Mouse (Mus musculus) gonadal fat pad, adult 2 months (tissue): ENCODE data around the gene Ric3. TPM values are rescaled to one million over a fixed set of nuclear protein-coding genes. Genes with fewer than 3 reads are reported as not detected.

Experiments used
- DNase-seq: peaks from one replicate; pipeline ENCODE4 v3.0.0-alpha.2; 2012; ENCODE audit warnings: low read depth
- polyA plus RNA-seq: library from polyadenylated mRNA; depleted of rRNA; stranded (reverse); fragments of >200 nt; gene quantifications from 2 replicates; pipeline ENCODE4 v1.2.3, GENCODE M21; 2012

Ric3 gene
- polyA plus RNA-seq, 1 experiment: 2.1 TPM

- DNase-seq: peak; percentile 79
Measured at GRCm38 (mm10) chr7:109045876-109046275, 37.3 kb downstream of the Ric3 start.

GRCm38 (mm10) chr7:109039445-109039844 lies 43.7 kb downstream of the Ric3 start:
- DNase-seq: no peak

DNA sequence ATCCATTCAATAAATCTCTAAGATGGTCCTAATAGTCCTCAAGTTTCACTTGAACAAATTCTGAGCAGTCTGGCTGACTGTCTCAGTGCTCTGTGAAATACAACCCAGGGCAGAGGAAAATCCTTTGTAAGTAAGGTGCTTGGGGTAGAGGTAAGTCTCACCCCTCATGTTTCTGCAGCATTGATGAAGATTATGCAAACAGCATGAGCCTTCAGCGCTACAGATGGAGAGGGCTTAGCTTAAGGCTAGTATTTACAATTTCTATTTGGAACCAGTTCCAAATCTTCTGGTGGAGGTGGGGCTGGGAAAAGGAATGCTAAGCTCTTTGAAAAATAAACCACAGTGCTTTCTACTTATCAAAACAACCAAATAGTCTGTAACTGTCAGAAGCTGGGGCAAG lies 44.1 kb downstream of the Ric3 start:
- no peak for DNase-seq

GRCm38 (mm10) chr7:109038121-109038735 lies 44.9 kb downstream of the Ric3 start:
- DNase-seq: no peak

- DNase-seq: no peak
Measured at GRCm38 (mm10) chr7:109032054-109032453, 51.1 kb downstream of the Ric3 start.

GRCm38 (mm10) chr7:109031331-109031730 lies 51.8 kb downstream of the Ric3 start:
- DNase-seq: no peak

- DNase-seq: no peak
Measured at GRCm38 (mm10) chr7:109029961-109030465, 53.1 kb downstream of the Ric3 start.

DNA sequence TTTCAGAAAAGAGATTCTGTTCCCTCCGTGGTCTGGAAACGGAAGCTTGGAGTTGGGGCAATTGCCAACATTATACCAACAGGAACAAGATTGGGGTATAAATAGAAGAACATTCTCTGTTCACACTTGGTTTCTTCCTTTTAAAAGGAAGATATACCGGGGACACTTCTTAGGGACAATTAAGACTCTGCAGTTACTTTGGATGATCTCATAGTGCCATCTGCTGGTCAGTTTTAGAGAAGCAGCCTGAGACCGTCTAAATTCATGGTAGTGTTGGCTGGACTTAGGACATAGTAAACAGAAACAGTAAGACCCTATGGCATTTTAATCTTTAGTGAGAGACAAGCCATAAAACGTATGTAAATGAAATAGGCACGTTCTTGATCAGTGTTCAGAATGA lies 54.9 kb downstream of the Ric3 start:
- DNase-seq: no peak

DNA sequence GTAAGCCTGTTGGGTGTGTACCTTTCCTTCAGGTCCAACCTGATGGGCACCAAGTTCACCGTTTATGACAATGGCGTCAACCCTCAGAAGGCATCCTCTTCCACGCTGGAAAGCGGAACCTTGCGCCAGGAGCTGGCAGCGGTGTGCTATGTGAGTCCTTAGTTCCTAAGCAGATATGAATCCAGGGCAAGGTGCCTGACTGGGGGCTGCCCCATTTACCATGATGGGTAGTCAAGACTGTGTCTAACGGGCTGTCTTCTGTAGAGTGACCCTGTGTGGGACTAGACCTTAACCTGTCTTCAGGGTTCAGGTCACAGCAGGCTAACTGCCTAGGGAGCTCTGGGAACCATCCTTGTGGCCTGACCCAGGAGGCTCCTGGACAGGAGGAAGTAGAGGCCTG lies 55.4 kb downstream of the Ric3 start:
- DNase-seq: no peak

DNA sequence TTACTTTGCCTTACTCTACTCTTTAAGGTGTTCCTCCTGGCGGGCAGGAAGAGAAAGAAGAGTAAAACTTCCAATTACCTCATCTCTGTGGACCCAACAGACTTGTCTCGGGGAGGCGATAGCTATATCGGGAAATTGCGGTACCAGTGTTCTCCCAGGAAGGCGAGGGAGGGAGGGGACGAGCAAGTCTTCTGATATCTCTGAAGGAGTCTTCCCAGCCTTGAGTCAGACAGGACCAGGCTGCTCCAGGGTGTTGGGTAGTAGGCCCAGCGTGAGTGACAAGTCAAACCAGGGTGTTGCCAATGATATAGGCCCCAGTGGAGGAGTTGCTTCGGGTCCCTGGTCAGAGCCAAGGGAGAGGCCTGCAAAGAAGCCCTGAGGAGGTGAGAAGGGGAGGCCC lies 56.2 kb downstream of the Ric3 start:
- DNase-seq: no peak

DNA sequence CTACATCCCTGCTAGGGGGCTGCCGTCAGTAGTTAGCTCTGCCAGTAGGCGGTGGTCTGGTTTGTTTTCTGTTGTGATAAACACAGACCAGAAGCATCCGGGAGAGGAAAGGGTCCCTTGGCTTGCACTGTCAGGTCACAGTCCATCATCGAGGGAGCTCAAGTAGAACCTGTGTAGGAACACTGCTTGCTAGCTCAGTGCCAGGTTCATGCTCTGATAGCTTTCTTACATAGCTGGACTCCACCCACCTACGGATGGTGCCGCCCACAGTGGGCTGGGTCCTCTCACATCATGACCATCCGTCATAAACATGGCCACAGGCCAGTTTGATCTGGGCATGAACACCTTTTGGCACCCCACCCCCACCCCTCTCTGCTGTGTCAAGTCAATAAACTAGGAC lies 57.4 kb downstream of the Ric3 start:
- no peak for DNase-seq

- no peak for DNase-seq
Measured at GRCm38 (mm10) chr7:109021428-109021827, 61.7 kb downstream of the Ric3 start.

GRCm38 (mm10) chr7:109019243-109019642 lies 63.9 kb downstream of the Ric3 start:
- no peak for DNase-seq

GRCm38 (mm10) chr7:109016378-109016923 lies 66.7 kb downstream of the Ric3 start:
- DNase-seq: no peak

- no peak for DNase-seq
Measured at GRCm38 (mm10) chr7:109014851-109015250, 68.3 kb downstream of the Ric3 start.

DNA sequence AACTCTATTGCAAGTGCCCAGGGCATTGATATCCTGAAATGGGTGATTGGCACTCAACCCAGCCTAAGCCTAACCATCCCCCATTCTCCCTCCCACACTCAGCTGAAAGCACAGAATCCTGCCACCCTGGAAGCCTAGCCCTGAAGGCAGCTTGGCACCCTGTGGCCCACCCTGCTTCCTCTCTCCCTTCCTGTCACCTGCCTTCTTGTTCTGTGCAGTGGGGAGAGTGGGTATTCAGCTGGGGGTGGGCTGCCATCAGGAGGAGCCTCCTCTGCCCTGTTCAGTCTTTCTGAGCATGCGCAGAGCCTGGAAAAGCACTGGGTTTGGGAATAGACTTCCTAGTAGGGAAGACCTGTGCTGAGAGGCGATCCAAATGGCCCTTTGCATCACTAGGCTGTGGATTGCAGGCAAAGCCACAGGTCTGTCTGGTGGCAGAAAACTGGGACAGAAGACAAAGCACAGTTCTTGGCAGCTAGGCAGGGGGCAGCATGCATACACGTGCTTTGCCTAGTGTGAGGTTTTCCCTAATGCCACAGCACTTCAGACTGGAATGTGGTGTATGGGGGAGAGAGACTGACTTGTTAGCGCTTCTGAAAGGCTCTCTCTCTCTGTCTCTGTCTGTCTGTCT lies 70.0 kb downstream of the Ric3 start:
- no peak for DNase-seq

DNA sequence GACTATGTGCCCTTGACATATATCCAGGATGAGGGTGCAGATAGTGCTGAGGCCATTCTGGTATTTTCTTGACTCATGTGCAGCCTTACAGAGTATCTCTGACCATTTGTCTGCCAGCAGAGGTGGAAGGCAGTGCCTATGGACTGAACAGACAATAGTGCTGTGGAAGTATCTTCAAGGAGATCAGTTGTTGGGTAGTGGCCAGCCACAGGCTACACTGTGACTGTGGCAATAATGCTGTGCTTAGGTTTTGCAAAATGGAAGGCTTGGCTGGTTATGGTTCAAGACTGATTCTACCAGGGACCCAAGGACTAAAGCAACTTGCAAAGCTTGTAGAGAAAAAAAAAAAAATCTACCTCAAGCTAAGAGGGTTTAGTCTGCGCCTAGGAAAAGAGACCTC lies 70.6 kb downstream of the Ric3 start:
- DNase-seq: no peak

GRCm38 (mm10) chr7:109011596-109012180 lies 71.4 kb downstream of the Ric3 start:
- DNase-seq: no peak

DNA sequence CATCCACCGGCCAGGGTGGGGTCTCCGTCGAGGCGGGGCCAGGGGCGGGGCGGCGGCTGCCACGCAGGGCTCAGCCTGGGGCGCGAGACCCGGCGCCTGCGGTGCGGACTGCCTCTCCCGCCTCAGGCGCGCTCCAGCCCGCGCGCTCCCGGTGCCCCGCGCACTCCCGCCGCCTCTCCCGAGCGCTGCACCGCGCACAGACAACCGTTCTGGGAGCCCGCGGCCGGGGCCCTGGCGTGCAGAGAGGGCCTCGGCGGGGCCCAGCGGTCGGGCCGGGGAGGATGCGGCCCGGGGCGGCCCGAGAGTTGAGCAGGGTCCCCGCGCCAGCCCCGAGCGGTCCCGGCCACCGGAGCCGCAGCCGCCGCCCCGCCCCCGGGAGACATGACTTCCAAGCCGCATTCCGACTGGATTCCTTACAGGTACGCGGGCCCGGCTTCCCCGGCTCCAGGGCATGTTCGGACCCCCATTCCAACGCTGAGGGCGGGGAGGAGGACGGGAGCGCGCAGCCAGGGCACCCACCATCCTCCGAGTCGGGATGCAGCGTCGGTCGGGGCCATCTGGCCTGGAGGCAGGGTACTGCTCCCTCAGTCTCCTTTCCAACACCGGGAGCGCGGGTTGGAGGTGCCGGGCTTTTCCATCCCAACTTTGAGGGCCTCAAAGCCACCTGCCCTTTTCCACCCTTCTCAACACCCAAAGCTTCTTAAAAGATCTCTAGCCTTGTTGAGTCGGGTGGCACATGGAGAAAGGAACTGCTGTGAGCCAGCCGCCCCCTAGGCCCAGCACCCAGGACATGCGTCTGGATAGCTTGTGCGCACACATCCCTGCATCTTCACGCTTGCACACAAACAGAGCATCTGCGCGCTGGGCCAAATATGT lies 72.2 kb downstream of the Ric3 start:
- no peak for DNase-seq

DNA sequence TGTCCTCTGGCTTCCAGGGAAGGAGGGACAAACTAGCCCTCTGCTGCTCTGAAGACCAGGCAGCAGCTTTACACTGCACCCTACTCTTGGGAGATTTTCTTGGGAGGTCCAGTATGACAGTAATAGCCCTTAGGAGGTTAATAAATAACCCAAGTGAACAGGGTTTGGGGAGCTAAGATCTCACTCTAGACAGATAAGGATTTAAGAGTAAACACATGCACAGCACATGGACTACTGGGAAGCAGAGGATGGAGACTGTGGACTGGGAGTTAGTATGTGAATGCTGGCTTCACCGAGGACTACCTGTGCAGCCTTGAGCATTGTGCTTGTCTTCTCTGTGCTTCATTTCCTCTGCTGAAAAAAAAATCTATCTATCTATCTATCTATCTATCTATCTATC lies 73.9 kb downstream of the Ric3 start:
- DNase-seq: no peak

GRCm38 (mm10) chr7:109003653-109004052 lies 79.5 kb downstream of the Ric3 start:
- DNase-seq: no peak

DNA sequence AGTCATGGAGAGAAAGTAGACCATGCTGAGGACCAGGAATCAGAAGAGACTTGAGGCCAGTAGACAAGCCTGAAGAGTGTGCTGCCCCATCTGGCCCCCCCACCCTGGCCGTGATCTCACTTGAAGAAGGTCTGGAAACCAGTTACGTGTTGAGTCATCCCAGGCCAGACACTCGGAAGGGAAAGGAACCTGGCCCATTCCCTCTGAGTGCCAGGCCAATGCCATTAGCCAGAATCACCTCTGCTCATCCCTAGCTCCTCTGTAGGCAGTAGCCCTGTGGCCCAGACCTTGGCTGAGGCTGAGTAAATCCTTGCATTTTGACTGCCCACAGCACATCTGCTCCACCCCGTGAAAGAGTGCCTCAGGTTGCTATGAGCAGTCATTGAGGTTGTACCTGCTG lies 81.2 kb downstream of the Ric3 start:
- DNase-seq: no peak
